Mouse (Mus musculus) MEL (cell line): ENCODE measurements around the gene Ptger3. TPM values are rescaled to one million over a fixed set of nuclear protein-coding genes. Genes with fewer than 3 reads are reported as not detected.

Source experiments
- DNase-seq: peaks from one replicate; pipeline ENCODE4 v3.0.0; 2011; ENCODE audit warnings: low read depth, low spot score
- H3K27ac ChIP-seq: 2 replicates; pipeline ENCODE4 v1.5.1; 2012; ENCODE audit warnings: low read depth, mild to moderate bottlenecking, control low read depth, low read length, moderate library complexity; ENCODE audit not compliant: control insufficient read depth
- H3K27me3 ChIP-seq, 2 experiments: fragments of 150-350 bp in 1 of 2; sonication (generic) in 1 of 2; 2 replicates each; pipeline ENCODE4 v1.6.1; 2012; ENCODE audit warnings: low read length in 2 of 2, mild to moderate bottlenecking in 2 of 2, improper control_type of control experiment in 1 of 2, moderate library complexity in 1 of 2; ENCODE audit not compliant: insufficient read depth in 2 of 2, control insufficient read depth in 1 of 2
- H3K36me3 ChIP-seq, 2 experiments: 2 replicates each; pipeline ENCODE4 v1.6.1; 2012 to 2014; ENCODE audit warnings: low read length in 2 of 2, improper control_type of control experiment in 1 of 2, inconsistent platforms in 1 of 2, mild to moderate bottlenecking in 1 of 2; ENCODE audit not compliant: insufficient read depth in 2 of 2, control insufficient read depth in 1 of 2
- H3K4me1 ChIP-seq, 2 experiments: fragments of 150-350 bp in 1 of 2; sonication (generic) in 1 of 2; 2 replicates each; pipeline ENCODE4 v1.6.1; 2012; ENCODE audit warnings: low read length in 2 of 2, improper control_type of control experiment in 1 of 2, mild to moderate bottlenecking in 1 of 2; ENCODE audit not compliant: insufficient read depth in 2 of 2, control insufficient read depth in 1 of 2
- H3K4me3 ChIP-seq, 2 experiments: fragments of 150-350 bp in 1 of 2; sonication (generic) in 1 of 2; 2 replicates each; pipeline ENCODE4 v1.5.1; 2012; ENCODE audit warnings: low read depth in 2 of 2, low read length in 2 of 2, mild to moderate bottlenecking in 2 of 2, moderate library complexity in 2 of 2, control low read depth in 1 of 2, improper control_type of control experiment in 1 of 2; ENCODE audit not compliant: control insufficient read depth in 1 of 2, insufficient read depth in 1 of 2
- H3K79me2 ChIP-seq: 2 replicates; pipeline ENCODE4 v1.6.1; 2012; ENCODE audit warnings: mild to moderate bottlenecking, low read length, moderate library complexity; ENCODE audit not compliant: control insufficient read depth, poor library complexity, insufficient read depth
- H3K9ac ChIP-seq: 2 replicates; pipeline ENCODE4 v1.6.1; 2012; ENCODE audit warnings: low read depth, mild to moderate bottlenecking, control low read depth, low read length, moderate library complexity; ENCODE audit not compliant: control insufficient read depth, poor library complexity, severe bottlenecking
- H3K9me3 ChIP-seq: fragments of 150-350 bp; sonication (generic); replicated peaks from 2 replicates; pipeline ENCODE4 v1.6.1; 2012; ENCODE audit warnings: mild to moderate bottlenecking, low read length, improper control_type of control experiment, moderate library complexity; ENCODE audit not compliant: insufficient read depth
- BHLHE40 ChIP-seq: IDR thresholded peaks from 2 replicates; pipeline ENCODE4 v1.6.1; 2012; ENCODE audit warnings: low read depth, mild to moderate bottlenecking, inconsistent platforms, low read length, improper control_type of control experiment, borderline replicate concordance
- CHD1 ChIP-seq: IDR thresholded peaks from 2 replicates; pipeline ENCODE4 v1.6.1; 2012; ENCODE audit warnings: low read depth, mild to moderate bottlenecking, inconsistent platforms, low read length, improper control_type of control experiment
- CHD2 ChIP-seq: IDR thresholded peaks from 2 replicates; pipeline ENCODE4 v1.6.1; 2011; ENCODE audit warnings: low read length, improper control_type of control experiment
- E2F4 ChIP-seq: IDR thresholded peaks from 2 replicates; pipeline ENCODE4 v1.6.1; 2011; ENCODE audit warnings: low read depth, low read length, improper control_type of control experiment, borderline replicate concordance
- ELF1 ChIP-seq: IDR thresholded peaks from 2 replicates; pipeline ENCODE4 v1.6.1; 2014; ENCODE audit warnings: low read depth, mild to moderate bottlenecking, inconsistent platforms, low read length, improper control_type of control experiment, moderate library complexity
- EP300 ChIP-seq, 2 experiments: IDR thresholded peaks; 2 replicates each; pipeline ENCODE4 v1.6.1; 2011; ENCODE audit warnings: improper control_type of control experiment in 2 of 2, low read length in 2 of 2, low read depth in 1 of 2, mild to moderate bottlenecking in 1 of 2
- ETS1 ChIP-seq: IDR thresholded peaks from 2 replicates; pipeline ENCODE4 v1.6.1; 2012; ENCODE audit warnings: low read depth, mild to moderate bottlenecking, inconsistent platforms, low read length, improper control_type of control experiment, moderate library complexity
- GATA1 ChIP-seq: IDR thresholded peaks from 2 replicates; pipeline ENCODE4 v1.6.1; 2011; ENCODE audit warnings: low read depth, low read length, improper control_type of control experiment
- HCFC1 ChIP-seq: IDR thresholded peaks from 2 replicates; pipeline ENCODE4 v1.6.1; 2012; ENCODE audit warnings: low read depth, mild to moderate bottlenecking, inconsistent platforms, low read length, improper control_type of control experiment, moderate library complexity
- MAZ ChIP-seq: IDR thresholded peaks from 2 replicates; pipeline ENCODE4 v1.6.1; 2012; ENCODE audit warnings: low read depth, mild to moderate bottlenecking, inconsistent platforms, low read length, improper control_type of control experiment
- MXI1 ChIP-seq: IDR thresholded peaks from 2 replicates; pipeline ENCODE4 v1.6.1; 2011; ENCODE audit warnings: mild to moderate bottlenecking, low read depth, low read length, improper control_type of control experiment
- MYB ChIP-seq: IDR thresholded peaks from 2 replicates; pipeline ENCODE4 v1.6.1; 2011; ENCODE audit warnings: mild to moderate bottlenecking, low read depth, low read length, improper control_type of control experiment
- MYC ChIP-seq: IDR thresholded peaks from 2 replicates; pipeline ENCODE4 v1.6.1; 2011; ENCODE audit warnings: low read depth, mild to moderate bottlenecking, low read length, improper control_type of control experiment, moderate library complexity
- NELFE ChIP-seq: IDR thresholded peaks from 2 replicates; pipeline ENCODE4 v1.6.1; 2011; ENCODE audit warnings: low read depth, low read length, improper control_type of control experiment
- RAD21 ChIP-seq: IDR thresholded peaks from 2 replicates; pipeline ENCODE4 v1.6.1; 2011; ENCODE audit warnings: mild to moderate bottlenecking, low read depth, low read length, improper control_type of control experiment
- RCOR1 ChIP-seq: IDR thresholded peaks from 2 replicates; pipeline ENCODE4 v1.6.1; 2012; ENCODE audit warnings: low read depth, mild to moderate bottlenecking, inconsistent platforms, low read length, improper control_type of control experiment
- SMC3 ChIP-seq: IDR thresholded peaks from 2 replicates; pipeline ENCODE4 v1.6.1; 2011; ENCODE audit warnings: low read depth, low read length, improper control_type of control experiment
- TCF12 ChIP-seq: IDR thresholded peaks from 2 replicates; pipeline ENCODE4 v1.6.1; 2014; ENCODE audit warnings: low read depth, mild to moderate bottlenecking, inconsistent platforms, low read length, improper control_type of control experiment, moderate library complexity
- USF2 ChIP-seq, 2 experiments: IDR thresholded peaks; 2 replicates each; pipeline ENCODE4 v1.6.1; 2011 to 2012; ENCODE audit warnings: improper control_type of control experiment in 2 of 2, low read length in 2 of 2, borderline replicate concordance in 1 of 2, inconsistent platforms in 1 of 2, low read depth in 1 of 2, mild to moderate bottlenecking in 1 of 2; ENCODE audit not compliant: insufficient read depth in 1 of 2
- ZC3H11A ChIP-seq: IDR thresholded peaks from 2 replicates; pipeline ENCODE4 v1.6.1; 2012; ENCODE audit warnings: low read depth, mild to moderate bottlenecking, inconsistent platforms, low read length, improper control_type of control experiment
- ZKSCAN1 ChIP-seq: IDR thresholded peaks from 2 replicates; pipeline ENCODE4 v1.6.1; 2012; ENCODE audit warnings: low read depth, mild to moderate bottlenecking, inconsistent platforms, low read length, improper control_type of control experiment, moderate library complexity
- ZMIZ1 ChIP-seq: IDR thresholded peaks from 2 replicates; pipeline ENCODE4 v1.6.1; 2012; ENCODE audit warnings: low read depth, mild to moderate bottlenecking, inconsistent platforms, low read length, improper control_type of control experiment, moderate library complexity
- ZNF384 ChIP-seq: IDR thresholded peaks from 2 replicates; pipeline ENCODE4 v1.6.1; 2012; ENCODE audit warnings: low read depth, mild to moderate bottlenecking, inconsistent platforms, low read length, improper control_type of control experiment
- polyA plus RNA-seq, 2 experiments: library from polyadenylated mRNA; stranded (reverse) in 1 of 2; unstranded in 1 of 2; fragments of >175 nt in 1 of 2; fragments of >200 nt in 1 of 2; gene quantifications; 2 replicates each; pipeline versions ENCODE4 v1.2.1 to v1.2.4; 2012; ENCODE audit warnings: low replicate concordance in 2 of 2, low read depth in 1 of 2; ENCODE audit not compliant: insufficient read length in 2 of 2, insufficient read depth in 1 of 2, missing spikeins in 1 of 2
- total RNA-seq: library from RNA; depleted of rRNA; stranded (reverse); fragments of 300-350 nt; gene quantifications from 2 replicates; pipeline ENCODE4 v1.2.3, GENCODE M21; 2012

Gene Ptger3
- total and polyA plus RNA-seq, 3 experiments = 6.8 to 7.0 TPM; not detected in 1

GRCm38 (mm10) chr3:157576343-157576722 is 9.6 kb downstream of the Ptger3 start:
- peak overlapping the region; percentile 30 to 36 for H3K4me3 ChIP-seq
- H3K9ac ChIP-seq = peak overlapping the region; percentile 44; the same call in 1 of the 2 replicates
- peak; percentile 50 for DNase-seq
- peaks cover 33 to 49% of the 10 kb centered on the region in 2 experiments for H3K4me1 ChIP-seq
- peak overlapping the region; percentile 82 for H3K27ac ChIP-seq
- H3K27me3 ChIP-seq = no peaks in the 10 kb centered on the region
- H3K79me2 ChIP-seq = no peaks in the 10 kb centered on the region; the same call in 1 of the 2 replicates
- no peaks in the 10 kb centered on the region for H3K9me3 ChIP-seq
- H3K36me3 ChIP-seq = peaks cover 0 to 57% of the 10 kb centered on the region in 2 experiments; a peak in 2 of 4 replicates
- TF ChIP-seq E2F4 (no peak), BHLHE40 (no peak), SMC3 (no peak), ZMIZ1 (no peak), ZC3H11A (no peak), USF2 (IDR thresholded peaks at IDR 0.05; ENCODE audit: borderline replicate concordance in 1 of 2, insufficient read depth in 1 of 2, low read depth in 1 of 2, low read length in 2 of 2) (no peak), GATA1 (0 out of 2 replicates have a peak, but pooled peaks have one; percentile 33), RAD21 (no peak)
- TF ChIP-seq, all 39 proteins: peak for 1

GRCm38 (mm10) chr3:157576862-157577261 is 10.2 kb downstream of the Ptger3 start:
- H3K4me1 ChIP-seq = peaks cover 33 to 52% of the 10 kb centered on the region in 2 experiments
- peak overlapping the region; percentile 82 for H3K27ac ChIP-seq
- peak overlapping the region in 1 of 2 experiments; percentile 36; a peak in 2 of 4 replicates for H3K4me3 ChIP-seq
- DNase-seq = peak; percentile 40
- no peaks in the 10 kb centered on the region; the same call in 1 of the 2 replicates for H3K79me2 ChIP-seq
- H3K9ac ChIP-seq = no peak overlapping the region; the same call in 1 of the 2 replicates
- H3K36me3 ChIP-seq = peaks cover 0 to 60% of the 10 kb centered on the region in 2 experiments; a peak in 2 of 4 replicates
- H3K9me3 ChIP-seq = no peaks in the 10 kb centered on the region
- TF ChIP-seq HCFC1 (0 out of 2 replicates have a peak, but pooled peaks have one; percentile 8), ZNF384 (peak; percentile 84), CHD2 (no peak), ETS1 (peak; percentile 64), MXI1 (0 out of 2 replicates have a peak, but pooled peaks have one; percentile 17), RCOR1 (peak; percentile 45; the same call in 1 of the 2 replicates), EP300 (IDR thresholded peaks at IDR 0.05; ENCODE audit: low read depth in 1 of 2, low read length in 2 of 2) (peak; percentile 52 to 71; a peak in 3 of 4 replicates), ELF1 (peak; percentile 36; the same call in 1 of the 2 replicates), MYC (peak; percentile 22; the same call in 1 of the 2 replicates), TCF12 (0 out of 2 replicates have a peak, but pooled peaks have one; percentile 13), NELFE (no peak), CHD1 (no peak), MYB (peak; percentile 45; the same call in 1 of the 2 replicates), SMC3 (no peak), ZKSCAN1 (no peak), GATA1 (peak; percentile 53), MAZ (peak; percentile 62; the same call in 1 of the 2 replicates)
- TF ChIP-seq, all 39 proteins: peak for 12
- no peaks in the 10 kb centered on the region for H3K27me3 ChIP-seq
